Mouse (Mus musculus): ENCODE data around the gene Spryd3. TPM values are rescaled to one million over a fixed set of nuclear protein-coding genes. Genes with fewer than 3 reads are reported as not detected.
A peak's percentile ranks its signal among the peaks of the same experiment; 100 is the strongest.

Spryd3 gene
- total and polyA plus RNA-seq, 3 experiments = 29.3 to 35.4 TPM; not detected in 1

DNA sequence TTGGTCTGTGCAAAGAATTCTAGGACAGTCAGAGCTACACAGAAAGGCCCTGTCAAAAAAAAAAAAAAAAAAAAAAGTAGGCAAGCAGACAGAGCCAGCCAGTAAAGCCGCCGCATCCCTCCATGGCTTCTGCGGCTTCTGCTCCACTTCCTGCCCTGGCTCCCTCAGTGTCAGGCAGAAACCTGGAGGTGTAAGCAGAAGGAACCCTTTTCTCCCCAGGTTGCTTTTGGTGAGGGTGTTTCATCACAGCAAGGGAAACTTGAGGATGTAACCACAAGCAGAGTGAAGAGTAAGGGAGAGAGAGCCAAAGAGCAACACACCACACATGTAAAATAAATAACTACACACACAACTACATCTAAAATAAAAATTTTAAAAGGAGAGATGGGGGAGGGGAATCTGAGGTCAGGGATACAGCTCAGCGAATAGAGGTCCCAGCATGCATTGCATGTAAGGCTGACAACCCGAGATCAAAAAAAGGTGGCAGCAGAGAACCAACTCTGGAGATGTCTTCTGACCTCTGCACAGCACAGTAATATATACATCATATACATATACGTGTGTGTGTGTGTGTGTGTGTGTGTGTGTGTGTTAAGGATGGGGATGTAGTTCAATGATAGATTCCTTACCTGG is 29.6 kb upstream of the Spryd3 start:
- H3K9ac ChIP-seq (ENCODE audit: control insufficient read depth, low read depth, low read length, poor library complexity, severe bottlenecking) = no peak overlapping the region
- no peak overlapping the region for H3K4me3 ChIP-seq (ENCODE audit: control insufficient read depth in 1 of 2, insufficient read depth in 1 of 2, low read depth in 2 of 2, low read length in 2 of 2)
- H3K27ac ChIP-seq (ENCODE audit: control insufficient read depth, low read depth, low read length) = no peak overlapping the region
- H3K4me1 ChIP-seq (ENCODE audit: control insufficient read depth in 1 of 2, insufficient read depth in 2 of 2, low read length in 2 of 2) = peaks cover 0 to 5% of the 10 kb centered on the region in 2 experiments; a peak in 2 of 4 replicates
- H3K27me3 ChIP-seq (ENCODE audit: control insufficient read depth in 1 of 2, insufficient read depth in 2 of 2, low read length in 2 of 2) = no peaks in the 10 kb centered on the region
- no peak for DNase-seq (ENCODE audit: low read depth, low spot score)
- H3K9me3 ChIP-seq (replicated peaks; ENCODE audit: insufficient read depth, low read length) = no peaks in the 10 kb centered on the region
- no peaks in the 10 kb centered on the region for H3K79me2 ChIP-seq (ENCODE audit: control insufficient read depth, insufficient read depth, low read length, poor library complexity)
- peaks cover 0 to 2% of the 10 kb centered on the region in 2 experiments; a peak in 2 of 4 replicates for H3K36me3 ChIP-seq (ENCODE audit: control insufficient read depth in 1 of 2, insufficient read depth in 2 of 2, low read length in 2 of 2)
- TF ChIP-seq ZNF384 (IDR thresholded peaks at IDR 0.05; ENCODE audit: low read depth, low read length) = peak; percentile 65
- TF ChIP-seq TAL1 (IDR thresholded peaks at IDR 0.05; ENCODE audit: low read length) = no peak
- TF ChIP-seq MAZ (IDR thresholded peaks at IDR 0.05; ENCODE audit: low read depth, low read length) = no peak

DNA sequence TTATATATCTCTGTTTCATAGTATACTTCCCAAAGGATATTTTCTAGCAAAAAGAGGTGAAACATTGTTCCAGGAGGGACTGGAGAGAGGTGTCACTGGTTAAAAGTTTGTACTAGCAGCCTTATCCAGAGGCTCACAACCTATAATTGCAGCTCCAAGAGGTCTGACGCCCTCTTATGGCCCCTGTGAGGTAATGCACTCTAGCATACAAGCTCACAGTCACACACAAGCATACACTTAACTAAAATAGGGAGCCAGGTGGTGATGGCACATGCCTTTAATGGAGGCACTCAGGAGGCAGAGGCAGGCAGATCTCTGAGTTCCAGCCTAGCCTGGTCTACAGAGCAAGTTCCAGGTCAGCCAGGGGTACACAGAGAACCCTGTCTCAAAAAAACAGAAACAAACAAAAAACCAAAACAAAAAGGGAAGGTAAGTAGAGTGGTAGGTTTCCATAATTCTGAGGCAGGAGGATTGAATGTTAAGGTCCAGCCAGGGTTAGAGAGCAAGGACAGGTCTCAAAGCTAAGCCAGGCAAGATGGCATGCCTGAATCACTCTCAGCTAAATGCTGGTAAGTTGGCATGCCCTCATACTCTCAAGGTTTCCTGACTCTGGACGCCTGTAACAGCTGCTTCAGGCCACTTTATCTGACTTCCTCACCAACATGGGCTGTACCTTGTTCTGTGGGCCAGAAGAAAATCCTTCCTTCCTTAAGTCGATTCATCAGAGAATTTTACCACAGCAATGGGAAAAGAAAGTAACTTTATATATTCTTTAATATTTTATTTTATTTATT is 28.1 kb upstream of the Spryd3 start:
- no peaks in the 10 kb centered on the region for H3K9me3 ChIP-seq (replicated peaks; ENCODE audit: insufficient read depth, low read length)
- peaks cover 0 to 3% of the 10 kb centered on the region in 2 experiments; a peak in 2 of 4 replicates for H3K36me3 ChIP-seq (ENCODE audit: control insufficient read depth in 1 of 2, insufficient read depth in 2 of 2, low read length in 2 of 2)
- no peak overlapping the region for H3K27ac ChIP-seq (ENCODE audit: control insufficient read depth, low read depth, low read length)
- H3K27me3 ChIP-seq (ENCODE audit: control insufficient read depth in 1 of 2, insufficient read depth in 2 of 2, low read length in 2 of 2) = no peaks in the 10 kb centered on the region
- peak; percentile 48 for DNase-seq (ENCODE audit: low read depth, low spot score)
- peaks cover 0 to 5% of the 10 kb centered on the region in 2 experiments; a peak in 2 of 4 replicates for H3K4me1 ChIP-seq (ENCODE audit: control insufficient read depth in 1 of 2, insufficient read depth in 2 of 2, low read length in 2 of 2)
- no peak overlapping the region for H3K9ac ChIP-seq (ENCODE audit: control insufficient read depth, low read depth, low read length, poor library complexity, severe bottlenecking)
- H3K79me2 ChIP-seq (ENCODE audit: control insufficient read depth, insufficient read depth, low read length, poor library complexity) = no peaks in the 10 kb centered on the region
- H3K4me3 ChIP-seq (ENCODE audit: control insufficient read depth in 1 of 2, insufficient read depth in 1 of 2, low read depth in 2 of 2, low read length in 2 of 2) = no peak overlapping the region
- TF ChIP-seq GABPA (IDR thresholded peaks at IDR 0.05; ENCODE audit: low read depth, low read length) = no peak
- TF ChIP-seq MAX (IDR thresholded peaks at IDR 0.05; ENCODE audit: low read length) = no peak
- no peak for TF ChIP-seq ZNF384 (IDR thresholded peaks at IDR 0.05; ENCODE audit: low read depth, low read length)
- TF ChIP-seq GATA1 (IDR thresholded peaks at IDR 0.05; ENCODE audit: low read depth, low read length) = no peak
- no peak for TF ChIP-seq TCF12 (IDR thresholded peaks at IDR 0.05; ENCODE audit: low read depth, low read length)
- TF ChIP-seq MYB (IDR thresholded peaks at IDR 0.05; ENCODE audit: low read depth, low read length) = no peak
- TF ChIP-seq TAL1 (IDR thresholded peaks at IDR 0.05; ENCODE audit: low read length) = no peak
- TF ChIP-seq POLR2AphosphoS2 (IDR thresholded peaks at IDR 0.05; ENCODE audit: low read length) = peak; percentile 75
- TF ChIP-seq RAD21 (IDR thresholded peaks at IDR 0.05; ENCODE audit: low read depth, low read length) = no peak
- no peak for TF ChIP-seq ETS1 (IDR thresholded peaks at IDR 0.05; ENCODE audit: low read depth, low read length)
- no peak; a peak in 1 of 4 replicates for TF ChIP-seq POLR2A (IDR thresholded peaks at IDR 0.05; ENCODE audit: control insufficient read depth in 1 of 2, insufficient read depth in 1 of 2, low read depth in 1 of 2, low read length in 2 of 2, poor library complexity in 1 of 2)
- TF ChIP-seq CHD2 (IDR thresholded peaks at IDR 0.05; ENCODE audit: low read length) = no peak
- no peak for TF ChIP-seq MAFK (IDR thresholded peaks at IDR 0.05; ENCODE audit: borderline replicate concordance, low read depth, low read length)
- TF ChIP-seq MEF2A (IDR thresholded peaks at IDR 0.05; ENCODE audit: extremely low read depth, insufficient replicate concordance, low read depth, low read length, poor library complexity, severe bottlenecking) = no peak
- TF ChIP-seq ZC3H11A (IDR thresholded peaks at IDR 0.05; ENCODE audit: low read depth, low read length) = no peak
- TF ChIP-seq MXI1 (IDR thresholded peaks at IDR 0.05; ENCODE audit: low read depth, low read length) = no peak
- no peak for TF ChIP-seq TBP (IDR thresholded peaks at IDR 0.05; ENCODE audit: low read depth, low read length)
- no peak for TF ChIP-seq RCOR1 (IDR thresholded peaks at IDR 0.05; ENCODE audit: low read depth, low read length)
- TF ChIP-seq KAT2A (conservative IDR thresholded peaks at IDR 0.05; ENCODE audit: low read depth, low read length) = no peak
- no peak for TF ChIP-seq UBTF (IDR thresholded peaks at IDR 0.05; ENCODE audit: borderline replicate concordance, insufficient read depth, low read depth, low read length)
- TF ChIP-seq SMC3 (IDR thresholded peaks at IDR 0.05; ENCODE audit: low read depth, low read length) = peak; percentile 13; the same call in 1 of the 2 replicates
- TF ChIP-seq EP300 (IDR thresholded peaks at IDR 0.05; ENCODE audit: low read depth in 1 of 2, low read length in 2 of 2) = 0 out of 4 replicates have a peak, but pooled peaks of 1 of the 2 experiments have one; percentile 10
- peak; percentile 11; the same call in 1 of the 2 replicates for TF ChIP-seq BHLHE40 (IDR thresholded peaks at IDR 0.05; ENCODE audit: borderline replicate concordance, low read depth, low read length)
- TF ChIP-seq NRF1 (IDR thresholded peaks at IDR 0.05; ENCODE audit: insufficient read depth, low read depth, low read length, poor library complexity, severe bottlenecking) = no peak
- no peak for TF ChIP-seq NELFE (IDR thresholded peaks at IDR 0.05; ENCODE audit: low read depth, low read length)
- TF ChIP-seq USF1 (IDR thresholded peaks at IDR 0.05; ENCODE audit: low read depth, low read length) = no peak
- no peak for TF ChIP-seq HCFC1 (IDR thresholded peaks at IDR 0.05; ENCODE audit: low read depth, low read length)
- peak; percentile 41 to 52 (median 49) for TF ChIP-seq CTCF (IDR thresholded peaks at IDR 0.05 in 2 of 3, conservative IDR thresholded peaks at IDR 0.05 in 1 of 3; ENCODE audit: control insufficient read depth in 1 of 3, insufficient read depth in 1 of 3, low read depth in 2 of 3, low read length in 3 of 3, poor library complexity in 1 of 3, severe bottlenecking in 1 of 3)
